Mouse (Mus musculus) frontal cortex, adult (tissue): Measurements from ENCODE around the gene Pga5.
A peak's percentile ranks its signal among the peaks of the same experiment; 100 is the strongest.

Source experiments
- ATAC-seq: cut with Nextera tagmentation; 2 replicates; pipeline ENCODE4 v1.9.2; 2017; ENCODE audit warnings: mild to moderate bottlenecking, moderate library complexity, mixed read lengths; ENCODE audit not compliant: low TSS enrichment

Pga5 gene

GRCm38 (mm10) chr19:10665499-10665898 is 12.4 kb downstream of the Pga5 start:
- peak; percentile 82 for ATAC-seq

- ATAC-seq: no peak
These were observed 12.8 kb downstream of the Pga5 start for GRCm38 (mm10) chr19:10665093-10665492.

- ATAC-seq: no peak
These were observed 15.2 kb downstream of the Pga5 start for GRCm38 (mm10) chr19:10662665-10663064.

GRCm38 (mm10) chr19:10661919-10662318 is 16.0 kb downstream of the Pga5 start:
- no peak for ATAC-seq

GRCm38 (mm10) chr19:10661373-10661772 is 16.5 kb downstream of the Pga5 start:
- ATAC-seq: no peak

GRCm38 (mm10) chr19:10658406-10658805 is 19.5 kb downstream of the Pga5 start:
- ATAC-seq: no peak

- no peak for ATAC-seq
These were observed 20.1 kb downstream of the Pga5 start for GRCm38 (mm10) chr19:10657742-10658141.

- ATAC-seq: no peak
These were observed 21.8 kb downstream of the Pga5 start for GRCm38 (mm10) chr19:10656058-10656457.

GRCm38 (mm10) chr19:10648156-10648555 is 29.7 kb downstream of the Pga5 start:
- no peak for ATAC-seq

GRCm38 (mm10) chr19:10645616-10646015 is 32.3 kb downstream of the Pga5 start:
- ATAC-seq: no peak

- ATAC-seq: no peak
These were observed 37.1 kb downstream of the Pga5 start for GRCm38 (mm10) chr19:10640589-10641378.

- ATAC-seq: peak; percentile 70; the same call in 1 of the 2 replicates
These were observed 37.8 kb downstream of the Pga5 start for GRCm38 (mm10) chr19:10640080-10640479.

- no peak for ATAC-seq
These were observed 40.0 kb downstream of the Pga5 start for GRCm38 (mm10) chr19:10637840-10638239.

- ATAC-seq: peak; percentile 92
These were observed 43.0 kb downstream of the Pga5 start for GRCm38 (mm10) chr19:10634872-10635318.

GRCm38 (mm10) chr19:10634106-10634871 is 43.6 kb downstream of the Pga5 start, which contains the start of gene Vwce:
Gene Vwce (plus strand): TSS chr19:10634213.
- peak; percentile 82 for ATAC-seq
